Mouse (Mus musculus) liver, embryonic 14.5 days (tissue): ENCODE measurements around the gene Rtn2. TPM values are rescaled to one million over a fixed set of nuclear protein-coding genes. Genes with fewer than 3 reads are reported as not detected.
"Not testable (repeated sequence)": the region's sequence is repeated elsewhere in the genome, so short reads cannot be mapped to it uniquely, and the experiment has no call there.

Experiments used
- ATAC-seq: fragments of 200-750 bp; cut with Nextera tagmentation; 2 replicates; pipeline ENCODE4 v1.8.0; 2017; ENCODE audit warnings: moderate number of reproducible peaks, mild to moderate bottlenecking, moderate library complexity; ENCODE audit not compliant: insufficient read depth
- DNase-seq, 3 experiments: peaks; one replicate each; pipeline ENCODE4 v3.0.0-alpha.2; 2012 to 2013; ENCODE audit warnings: low read depth in 3 of 3, low spot score in 3 of 3
- H3K27ac ChIP-seq: fragments of 300-500 bp; sonication (generic); 2 replicates; pipeline ENCODE4 v1.5.1; 2014; ENCODE audit warnings: moderate library complexity, mild to moderate bottlenecking, control low read depth, inconsistent platforms
- H3K27me3 ChIP-seq: fragments of 300-500 bp; sonication (generic); 2 replicates; pipeline ENCODE4 v1.6.1; 2014; ENCODE audit warnings: mild to moderate bottlenecking, low read length, moderate library complexity; ENCODE audit not compliant: control insufficient read depth, insufficient read depth
- H3K36me3 ChIP-seq: fragments of 300-500 bp; sonication (generic); replicated peaks from 2 replicates; pipeline ENCODE4 v1.6.1; 2014; ENCODE audit warnings: low read depth; ENCODE audit not compliant: control insufficient read depth, insufficient read depth
- H3K4me1 ChIP-seq, 2 experiments: fragments of 200-500 bp in 1 of 2; fragments of 300-500 bp in 1 of 2; sonication (generic) in 1 of 2; replicated peaks; 2 replicates each; pipeline ENCODE4 v1.6.1; 2012 to 2014; ENCODE audit warnings: antibody characterized with exemption in 1 of 2, inconsistent platforms in 1 of 2, low read length in 1 of 2; ENCODE audit not compliant: control insufficient read depth in 2 of 2, insufficient read depth in 2 of 2
- H3K4me2 ChIP-seq: fragments of 300-500 bp; sonication (generic); 2 replicates; pipeline ENCODE4 v1.6.1; 2014; ENCODE audit warnings: low read depth, mild to moderate bottlenecking, control low read depth, moderate library complexity
- H3K4me3 ChIP-seq, 2 experiments: fragments of 200-500 bp in 1 of 2; fragments of 300-500 bp in 1 of 2; sonication (generic) in 1 of 2; 2 replicates each; pipeline ENCODE4 v1.5.1; 2012 to 2014; ENCODE audit warnings: low read depth in 2 of 2, low read length in 2 of 2, mild to moderate bottlenecking in 2 of 2, control low read depth in 1 of 2, inconsistent platforms in 1 of 2, moderate library complexity in 1 of 2; ENCODE audit not compliant: insufficient read depth in 1 of 2
- H3K9ac ChIP-seq: fragments of 300-500 bp; sonication (generic); replicated peaks from 2 replicates; pipeline ENCODE4 v1.6.1; 2014; ENCODE audit warnings: mild to moderate bottlenecking, control low read depth, moderate library complexity
- H3K9me3 ChIP-seq: fragments of 300-500 bp; sonication (generic); 2 replicates; pipeline ENCODE4 v1.6.1; 2016; ENCODE audit warnings: low read length, mixed read lengths; ENCODE audit not compliant: control insufficient read depth
- CTCF ChIP-seq: IDR thresholded peaks from 2 replicates; pipeline ENCODE4 v1.5.1; 2016; ENCODE audit warnings: antibody characterized with exemption, low read depth, control low read depth
- EP300 ChIP-seq: IDR thresholded peaks from 2 replicates; pipeline ENCODE4 v1.6.1; 2016; ENCODE audit warnings: antibody characterized with exemption, low read depth
- whole genome bisulfite sequencing: fragments of 180-500 bp; shearing (Covaris S2); extraction: QIAGEN DNeasy Blood & Tissue Kit; methylation state at CpG from one replicate; pipeline ENCODE4 v1.1.7; 2014; ENCODE audit not compliant: insufficient replicate concordance; 5-methylcytosine and 5-hydroxymethylcytosine counted together
- polyA plus RNA-seq, 2 experiments: library from polyadenylated mRNA; depleted of rRNA in 1 of 2; stranded (reverse) in 1 of 2; unstranded in 1 of 2; fragments of >200 nt; fragmentation: Nextera tagmentation in 1 of 2; extraction: Ambion mirVana in 1 of 2; gene quantifications; 2 replicates each; pipeline versions ENCODE4 v1.2.1 to v1.2.3; 2012 to 2014

Rtn2 gene
- polyA plus RNA-seq, 2 experiments, result 2.6 to 2.9 TPM

- no peak overlapping the region for H3K27ac ChIP-seq
- peaks cover 54% of the 10 kb centered on the region for H3K27me3 ChIP-seq
- DNase-seq, result no peak
- TF ChIP-seq CTCF (no peak), EP300 (no peak)
- no peak overlapping the region for H3K4me3 ChIP-seq
- H3K4me1 ChIP-seq, result peaks cover 5 to 9% of the 10 kb centered on the region in 2 experiments
- H3K36me3 ChIP-seq, result no peaks in the 10 kb centered on the region
- no peak overlapping the region for H3K9ac ChIP-seq
- no peak for ATAC-seq
- H3K9me3 ChIP-seq, result no peaks in the 10 kb centered on the region
- WGBS, result 4% methylated on average over 34 of the region's 34 CpGs
- H3K4me2 ChIP-seq, result no peak overlapping the region
These were observed 3.4 kb upstream of the Rtn2 start for GRCm38 (mm10) chr7:19279052-19279451.

- ATAC-seq, result no peak
- no peak for DNase-seq
These were observed 2.8 kb upstream of the Rtn2 start, which contains the start of gene Ppm1n for GRCm38 (mm10) chr7:19279581-19280114. TSS of gene Ppm1n (minus strand) at chr7:19280064.

GRCm38 (mm10) chr7:19281680-19282304 lies 632 bp upstream of the Rtn2 start:
- peak; percentile 83 for TF ChIP-seq CTCF
- 22% methylated on average over 6 of the region's 6 CpGs for WGBS

More at GRCm38 (mm10) chr7:19279581-19280114, 2.8 kb upstream of the Rtn2 start, which contains the start of gene Ppm1n:
- H3K4me3 ChIP-seq, result peak within 1 kb of the TSS in 1 of 2 experiments; percentile 3; a peak in 2 of 4 replicates
- H3K4me2 ChIP-seq, result peak within 1 kb of the TSS; percentile 6; the same call in 1 of the 2 replicates
- H3K36me3 ChIP-seq, result no peaks in the 10 kb centered on the region
- peaks cover 58% of the 10 kb centered on the region for H3K27me3 ChIP-seq
- WGBS, result 1% methylated on average over 46 of the region's 46 CpGs
- H3K27ac ChIP-seq, result no peak within 1 kb of the TSS
- H3K9ac ChIP-seq, result no peak within 1 kb of the TSS
- H3K4me1 ChIP-seq, result peaks cover 5 to 9% of the 10 kb centered on the region in 2 experiments
- H3K9me3 ChIP-seq, result no peaks in the 10 kb centered on the region
- TF ChIP-seq EP300 (no peak), CTCF (peak; percentile 20; the same call in 1 of the 2 replicates)

GRCm38 (mm10) chr7:19282791-19283405 lies 474 bp downstream of the Rtn2 start:
- Histone ChIP-seq H3K9ac (peak overlapping the region; percentile 54), H3K4me3 (peak overlapping the region; percentile 12 to 60), H3K27me3 (peaks cover 53% of the 10 kb centered on the region), H3K4me1 (peaks cover 5 to 9% of the 10 kb centered on the region in 2 experiments), H3K27ac (no peak overlapping the region), H3K36me3 (no peaks in the 10 kb centered on the region), H3K9me3 (no peaks in the 10 kb centered on the region), H3K4me2 (peak overlapping the region; percentile 98)
- 1% methylated on average over 32 of the region's 35 CpGs for WGBS
- ATAC-seq (peak; percentile 47), DNase-seq (no peak)
- TF ChIP-seq CTCF, result no peak
- TF ChIP-seq EP300, result no peak

More at GRCm38 (mm10) chr7:19281680-19282304, 632 bp upstream of the Rtn2 start:
- H3K4me1 ChIP-seq, H3K36me3 ChIP-seq, DNase-seq, H3K9ac ChIP-seq, H3K9me3 ChIP-seq: not testable (repeated sequence)
- peaks cover 59% of the 10 kb centered on the region for H3K27me3 ChIP-seq
- peak overlapping the region; percentile 22 to 60; a peak in 3 of 4 replicates for H3K4me3 ChIP-seq
- H3K27ac ChIP-seq, result peak overlapping the region; percentile 9; the same call in 1 of the 2 replicates
- H3K4me2 ChIP-seq, result peak overlapping the region; percentile 98
- ATAC-seq, result peak; percentile 43

GRCm38 (mm10) chr7:19283406-19283804 lies 981 bp downstream of the Rtn2 start:
- Histone ChIP-seq H3K27me3 (peaks cover 48% of the 10 kb centered on the region), H3K27ac (no peak overlapping the region), H3K9me3 (no peaks in the 10 kb centered on the region), H3K36me3 (no peaks in the 10 kb centered on the region), H3K4me3 (peak overlapping the region in 1 of 2 experiments; percentile 60; a peak in 1 of 4 replicates), H3K9ac (no peak overlapping the region), H3K4me1 (peaks cover 5 to 9% of the 10 kb centered on the region in 2 experiments), H3K4me2 (peak overlapping the region; percentile 98)
- TF ChIP-seq EP300 (no peak), CTCF (no peak)
- no peak for DNase-seq
- ATAC-seq, result no peak
- WGBS, result 33% methylated on average over 14 of the region's 14 CpGs
